Mouse (Mus musculus) adrenal gland, postnatal 36 days (tissue): ENCODE measurements around the gene Spi1. TPM values are rescaled to one million over a fixed set of nuclear protein-coding genes. Genes with fewer than 3 reads are reported as not detected.
"Not testable (repeated sequence)": the region's sequence is repeated elsewhere in the genome, so short reads cannot be mapped to it uniquely, and the experiment has no call there.

Experiments used
- DNase-seq, 2 experiments: peaks; one replicate each; pipeline ENCODE4 v3.0.0; 2021; ENCODE audit warnings: mixed read lengths in 1 of 2
- total RNA-seq, 2 experiments: library from RNA; stranded (reverse); gene quantifications; 2 replicates each; pipeline ENCODE4 v1.2.3; 2021

Spi1 gene
- total RNA-seq, 2 experiments from 2014 or later = 3.0 to 7.6 TPM

GRCm38 (mm10) chr2:91096524-91096923 lies 14.3 kb downstream of the Spi1 start:
- DNase-seq = peak in 1 of 2 experiments; percentile 37

DNA sequence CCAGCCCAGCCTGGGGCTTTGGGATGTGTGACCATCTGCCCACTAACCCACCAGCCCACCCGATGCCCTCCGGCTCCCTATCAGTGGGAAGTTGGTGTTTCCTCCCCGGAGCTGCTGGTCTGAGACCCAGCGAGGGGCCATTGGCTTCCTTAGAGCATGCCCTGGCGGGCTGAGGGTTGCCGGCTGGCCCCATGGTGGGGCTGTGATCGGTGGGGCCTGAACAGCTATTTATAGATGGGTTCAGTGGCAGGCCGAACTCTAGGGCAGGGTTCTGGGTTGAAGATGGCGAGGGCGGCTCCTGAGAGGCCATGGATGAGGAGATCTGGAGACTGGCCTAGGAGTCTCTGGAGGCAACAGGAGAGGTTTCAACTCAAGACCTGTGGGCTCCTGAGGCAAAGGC lies 14.8 kb downstream of the Spi1 start:
- no peak for DNase-seq

GRCm38 (mm10) chr2:91098156-91098555 lies 16.0 kb downstream of the Spi1 start:
- peak; percentile 61 to 73 for DNase-seq

- DNase-seq = peak; percentile 92 to 97
Measured at GRCm38 (mm10) chr2:91101124-91101740, 19.0 kb downstream of the Spi1 start.

DNA sequence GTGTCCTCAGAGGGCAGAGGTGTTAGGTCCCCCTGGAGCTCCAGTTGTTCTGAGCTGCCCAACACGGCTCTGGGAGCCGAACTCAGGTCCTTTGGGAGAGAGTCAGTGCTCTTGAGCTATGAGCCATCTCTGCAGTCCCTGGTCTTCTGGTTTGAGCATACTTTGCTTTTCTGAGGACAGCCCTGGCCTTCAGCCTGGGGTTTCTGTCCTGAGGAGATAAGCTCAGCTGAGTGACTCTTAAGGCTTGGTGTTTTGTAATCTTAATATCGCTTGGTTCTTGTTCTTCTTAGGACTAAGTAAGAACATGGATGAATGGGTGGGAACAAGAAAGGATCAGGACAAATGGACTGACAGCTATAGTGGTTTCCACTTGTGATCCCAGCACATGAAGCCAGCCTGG lies 26.0 kb downstream of the Spi1 start:
- DNase-seq = no peak

GRCm38 (mm10) chr2:91109241-91109640 lies 27.1 kb downstream of the Spi1 start:
- no peak for DNase-seq

- DNase-seq = peak in 1 of 2 experiments; percentile 38
Measured at GRCm38 (mm10) chr2:91109807-91110385, 27.7 kb downstream of the Spi1 start.

- DNase-seq = no peak
Measured at GRCm38 (mm10) chr2:91110429-91110828, 28.2 kb downstream of the Spi1 start.

GRCm38 (mm10) chr2:91111832-91112231 lies 29.6 kb downstream of the Spi1 start:
- not testable (repeated sequence) for DNase-seq

DNA sequence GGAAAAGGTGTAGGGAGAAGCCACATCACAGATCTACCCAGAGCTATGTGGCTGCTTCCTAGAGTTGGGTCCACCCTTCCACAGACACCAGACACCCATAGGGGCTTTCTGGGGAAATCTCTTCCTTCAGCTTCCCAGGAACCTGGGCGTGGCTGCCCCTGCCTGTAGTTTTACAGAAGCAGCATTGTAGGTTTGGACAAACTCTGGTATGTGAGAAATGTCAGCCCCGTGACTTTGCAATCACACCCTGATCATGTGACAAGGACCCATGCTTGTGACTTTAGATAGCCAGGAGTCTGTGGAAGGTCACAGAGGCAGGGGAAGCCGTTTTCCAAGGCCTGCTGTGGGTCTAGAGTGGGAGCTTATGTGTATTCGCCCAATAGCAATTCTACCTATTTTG lies 30.3 kb downstream of the Spi1 start:
- no peak for DNase-seq

DNA sequence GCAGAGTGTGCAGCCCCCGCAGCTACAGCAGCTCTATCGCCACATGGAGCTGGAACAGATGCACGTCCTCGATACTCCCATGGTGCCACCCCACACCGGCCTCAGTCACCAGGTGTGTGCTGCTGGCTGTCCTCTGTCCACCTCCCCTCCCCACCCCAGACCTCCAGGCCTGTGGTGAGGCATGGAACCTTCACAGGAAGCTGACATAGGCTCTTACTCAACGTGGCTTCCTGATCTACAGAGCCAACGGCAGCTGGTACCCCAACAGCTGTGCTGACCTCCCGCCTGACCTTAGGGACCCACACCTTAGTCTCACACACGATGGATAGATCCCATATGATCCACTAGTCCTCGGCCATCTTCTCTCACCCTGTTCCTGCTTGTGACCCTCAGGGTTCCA lies 31.1 kb downstream of the Spi1 start:
- DNase-seq = no peak

DNA sequence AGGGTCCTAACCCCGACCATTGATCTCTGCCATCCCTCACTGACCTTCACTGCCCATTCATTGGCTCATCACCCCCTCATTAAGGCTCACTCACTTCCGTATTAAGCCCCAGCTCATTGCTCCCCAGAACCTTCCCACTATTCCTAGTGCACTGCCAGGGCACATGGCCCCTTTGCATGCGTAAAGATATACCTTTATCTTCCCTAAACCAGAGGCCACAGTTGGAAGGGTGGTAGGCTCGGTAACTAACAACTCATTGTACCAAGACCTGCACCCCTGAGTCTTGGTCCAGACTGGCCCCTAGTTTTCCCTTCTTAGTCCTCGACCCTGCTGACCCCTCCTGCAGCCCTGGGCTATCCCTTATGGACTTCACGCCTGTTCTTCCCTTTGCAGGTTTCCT lies 31.7 kb downstream of the Spi1 start:
- no peak for DNase-seq

DNA sequence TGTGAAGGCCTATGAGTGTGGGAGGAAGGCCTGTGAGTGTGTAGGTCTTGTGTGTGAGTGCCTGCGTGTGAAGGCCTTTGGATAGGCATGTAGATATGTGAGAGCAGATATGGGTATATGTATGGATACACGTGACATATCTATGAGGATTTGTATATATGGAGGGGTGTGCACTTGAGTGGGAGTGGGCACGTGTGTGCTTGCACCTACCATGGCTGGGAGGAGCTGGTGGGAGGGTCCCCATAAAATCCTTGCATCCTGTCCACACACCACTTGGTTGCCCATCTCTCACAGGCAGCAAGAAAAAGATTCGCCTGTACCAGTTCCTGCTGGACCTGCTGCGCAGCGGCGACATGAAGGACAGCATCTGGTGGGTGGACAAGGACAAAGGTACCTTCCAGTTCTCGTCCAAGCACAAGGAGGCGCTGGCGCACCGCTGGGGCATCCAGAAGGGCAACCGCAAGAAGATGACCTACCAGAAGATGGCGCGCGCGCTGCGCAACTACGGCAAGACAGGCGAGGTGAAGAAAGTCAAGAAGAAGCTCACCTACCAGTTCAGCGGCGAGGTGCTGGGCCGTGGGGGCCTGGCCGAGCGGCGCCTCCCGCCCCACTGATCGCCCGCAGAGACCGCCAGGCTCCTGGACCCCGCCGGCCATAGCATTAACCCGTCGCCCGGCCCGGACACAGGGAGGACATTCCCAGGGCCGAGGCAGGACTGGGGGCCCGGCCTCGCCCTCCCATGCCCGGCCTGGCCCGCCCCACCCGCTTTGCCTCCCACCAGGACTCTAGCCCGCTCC lies 32.8 kb downstream of the Spi1 start:
- peak; percentile 98 for DNase-seq

DNA sequence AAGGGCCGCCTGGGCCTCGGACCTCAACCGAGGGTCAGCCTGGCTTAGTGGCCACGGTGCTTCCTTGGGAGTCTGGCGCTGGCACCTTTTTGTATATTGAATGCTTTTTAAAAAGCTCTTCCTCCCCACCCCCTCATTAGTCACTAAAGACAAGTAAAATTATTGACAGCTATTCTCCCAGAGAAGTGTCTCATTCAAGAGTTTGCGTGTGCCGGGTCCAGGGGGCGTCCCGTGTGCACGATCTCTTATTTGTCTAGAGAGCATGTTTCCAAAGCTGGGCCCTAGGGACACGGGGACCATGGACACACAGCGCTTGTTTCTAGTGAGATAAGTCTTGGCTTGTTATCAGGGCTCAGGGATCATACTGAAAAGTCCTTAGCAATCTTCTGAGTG lies 33.4 kb downstream of the Spi1 start:
- DNase-seq = no peak

- DNase-seq = no peak
Measured at GRCm38 (mm10) chr2:91116842-91117241, 34.7 kb downstream of the Spi1 start.

GRCm38 (mm10) chr2:91117585-91118275 lies 35.5 kb downstream of the Spi1 start, which contains the start of gene Mybpc3:
TSS of gene Mybpc3 (plus strand) at chr2:91118144.
- no peak for DNase-seq

DNA sequence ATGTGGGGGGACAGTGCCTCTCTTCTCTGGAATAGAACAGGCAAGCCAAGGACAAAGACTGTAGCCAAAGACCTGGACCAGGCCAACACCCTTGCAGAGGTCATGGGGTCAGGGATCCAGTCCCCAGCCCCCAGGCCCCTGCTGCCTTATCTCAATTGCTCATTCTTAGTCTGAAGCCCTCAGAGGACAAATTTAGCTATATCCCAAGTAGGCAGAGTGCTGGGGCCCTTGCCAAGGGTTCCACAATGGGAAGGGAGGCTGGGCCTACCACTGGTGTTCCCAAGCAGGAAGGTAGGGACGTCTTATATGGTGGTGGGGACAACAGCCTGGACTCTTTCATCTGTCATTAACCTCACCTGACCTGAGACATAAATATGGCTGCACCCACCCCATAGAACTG lies 36.5 kb downstream of the Spi1 start:
- no peak for DNase-seq

DNA sequence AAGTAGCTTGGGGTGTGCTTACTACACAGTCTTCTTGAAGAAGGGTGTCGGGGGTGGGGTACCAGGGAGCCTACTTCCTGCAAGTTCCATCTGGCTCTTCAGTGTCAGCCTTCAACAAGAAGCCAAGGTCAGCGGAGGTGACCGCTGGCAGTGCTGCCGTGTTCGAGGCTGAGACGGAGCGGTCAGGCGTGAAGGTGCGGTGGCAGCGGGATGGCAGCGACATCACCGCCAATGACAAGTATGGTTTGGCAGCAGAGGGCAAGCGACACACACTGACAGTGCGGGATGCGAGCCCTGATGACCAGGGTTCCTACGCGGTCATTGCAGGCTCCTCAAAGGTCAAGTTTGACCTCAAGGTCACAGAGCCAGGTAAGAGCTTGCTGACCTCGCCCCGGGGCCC lies 36.9 kb downstream of the Spi1 start:
- no peak for DNase-seq

DNA sequence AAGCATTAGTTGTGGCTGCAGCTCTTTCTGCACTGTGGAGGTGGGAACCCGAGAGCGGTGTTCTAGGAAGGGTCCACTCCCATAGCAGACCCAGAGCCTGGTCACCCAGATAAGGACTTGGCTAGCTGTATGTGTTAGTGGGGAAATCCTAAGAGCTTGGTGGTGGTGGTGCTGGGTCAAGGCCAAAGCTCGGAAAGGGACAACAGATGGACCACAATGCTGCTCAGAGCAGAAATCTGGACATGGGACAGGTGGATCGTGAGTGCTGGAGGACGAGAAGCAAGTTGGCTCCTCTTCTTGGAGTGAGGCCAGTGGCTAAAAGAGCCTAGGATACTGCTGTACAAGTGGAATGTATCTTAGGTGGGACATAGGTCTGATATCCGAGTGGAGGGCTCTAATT lies 37.4 kb downstream of the Spi1 start:
- DNase-seq = no peak

DNA sequence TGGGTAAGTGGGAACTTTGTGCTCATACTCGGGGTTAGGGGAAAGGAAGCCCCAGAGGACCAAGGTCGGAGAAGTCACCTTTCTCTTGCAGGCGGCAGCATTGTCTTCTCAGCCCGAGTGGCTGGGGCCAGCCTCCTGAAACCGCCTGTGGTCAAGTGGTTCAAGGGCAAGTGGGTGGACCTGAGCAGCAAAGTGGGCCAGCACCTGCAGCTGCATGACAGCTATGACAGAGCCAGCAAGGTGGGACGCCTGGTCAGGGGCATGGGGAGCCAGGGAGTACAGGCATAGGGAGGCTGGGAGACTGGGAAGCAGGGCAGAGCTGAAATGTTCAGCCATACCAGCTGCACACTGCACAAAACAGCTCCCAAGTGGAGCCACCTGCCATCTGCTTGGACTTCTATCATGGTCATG lies 38.1 kb downstream of the Spi1 start:
- DNase-seq = no peak

DNA sequence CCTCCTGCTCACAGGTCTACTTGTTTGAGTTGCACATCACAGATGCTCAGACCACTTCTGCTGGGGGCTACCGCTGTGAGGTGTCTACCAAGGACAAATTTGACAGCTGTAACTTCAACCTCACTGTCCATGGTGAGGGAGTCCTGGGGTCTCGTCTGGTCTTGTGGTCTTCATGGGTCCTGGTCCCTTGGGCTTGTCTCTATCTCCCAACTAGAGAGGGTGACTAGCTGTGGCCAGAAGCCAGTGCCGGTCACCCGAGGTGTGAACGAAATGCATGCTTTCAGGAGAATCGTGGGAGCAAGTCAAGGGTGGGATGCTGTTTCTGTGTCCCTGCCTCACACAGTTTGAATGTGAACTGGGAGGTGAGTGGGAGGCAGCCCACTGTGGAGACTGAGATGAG lies 38.8 kb downstream of the Spi1 start:
- DNase-seq = no peak

GRCm38 (mm10) chr2:91121497-91121896 lies 39.3 kb downstream of the Spi1 start:
- DNase-seq = no peak

- no peak for DNase-seq
Measured at GRCm38 (mm10) chr2:91123521-91123920, 41.3 kb downstream of the Spi1 start.
